Mouse (Mus musculus) B cell, adult 67 days (primary cell): Measurements from ENCODE around the gene Prss12. TPM values are rescaled to one million over a fixed set of nuclear protein-coding genes. Genes with fewer than 3 reads are reported as not detected.

ENCODE experiments used
- total RNA-seq, 2 experiments: library from RNA; stranded (reverse); gene quantifications; 4 replicates each; pipeline ENCODE4 v1.2.4; 2023

Gene Prss12
- total RNA-seq: 1 to 10 TPM; 1.6 to 2.6 TPM

DNA sequence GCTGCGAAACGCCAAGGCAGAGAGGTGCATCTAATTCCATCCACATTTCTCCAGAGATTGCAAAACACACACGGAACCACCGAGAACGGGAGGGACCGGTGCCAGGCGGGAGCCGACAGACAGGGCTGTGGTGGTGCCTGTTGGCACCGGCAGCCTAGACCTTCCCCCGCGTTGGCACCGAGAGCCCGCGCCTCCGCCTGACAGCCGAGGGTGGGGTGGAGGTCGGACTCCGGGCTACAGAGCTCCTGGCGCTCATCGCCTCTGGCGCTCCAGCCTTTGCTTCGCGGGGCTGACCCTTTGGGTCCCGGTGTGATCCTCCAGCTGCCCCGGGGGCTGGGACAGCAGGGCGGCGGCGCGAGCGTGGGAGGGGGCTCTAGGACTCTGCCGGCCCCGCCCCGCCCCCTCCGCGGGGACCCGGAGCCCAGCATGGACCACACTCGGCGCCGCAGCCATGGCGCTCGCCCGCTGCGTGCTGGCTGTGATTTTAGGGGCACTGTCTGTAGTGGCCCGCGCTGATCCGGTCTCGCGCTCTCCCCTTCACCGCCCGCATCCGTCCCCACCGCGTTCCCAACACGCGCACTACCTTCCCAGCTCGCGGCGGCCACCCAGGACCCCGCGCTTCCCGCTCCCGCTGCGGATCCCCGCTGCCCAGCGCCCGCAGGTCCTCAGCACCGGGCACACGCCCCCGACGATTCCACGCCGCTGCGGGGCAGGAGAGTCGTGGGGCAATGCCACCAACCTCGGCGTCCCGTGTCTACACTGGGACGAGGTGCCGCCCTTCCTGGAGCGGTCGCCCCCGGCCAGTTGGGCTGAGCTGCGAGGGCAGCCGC lies at the start of gene Prss12:
Gene Prss12, plus strand, starts transcription at position 206 of the 830 bp plus-strand sequence.

Other genes starting within 250 kb of the Prss12 start
- 10 to 100 TPM; 11.7 to 17.2 TPM for gene Synpo2, start 210.8 kb upstream of the Prss12 start, total RNA-seq
- gene Sec24d, start 179.5 kb upstream of the Prss12 start, total RNA-seq: 10 to 100 TPM; 15.9 to 18.3 TPM
- 10 to 100 TPM; 20.2 to 23.0 TPM for gene Mettl14, start 60.8 kb upstream of the Prss12 start, total RNA-seq
- gene Ndst3, start 243.9 kb downstream of the Prss12 start, total RNA-seq: not detected